In genomic region chr7:30639083-30639482, GRCm38 (mm10) we compare ENCODE assay signal across 27 mouse cellular contexts. TPM values are rescaled to one million over a fixed set of nuclear protein-coding genes. Genes with fewer than 3 reads are reported as not detected.
DNase-seq lines count a peak whose midpoint lies in the region; ATAC-seq lines count a peak whose summit lies in the region.
"Had no signal": no experiment of that assay in that cellular context is flagged by ENCODE, and none has a peak within 500 bp of the region (broad histone marks: within the 10 kb centered on the region; RNA-seq: fewer than 3 reads in every experiment).

No protein-coding gene starts in this region.

- no peak for ATAC-seq in kidney, embryonic 16.5 days (ENCODE audit: low FRiP score, low TSS enrichment)
- no peak for ATAC-seq in kidney, embryonic 14.5 days (ENCODE audit: low FRiP score, low TSS enrichment)
- no peak for ATAC-seq in activated CD4-positive, CD25-positive, alpha-beta regulatory T cell, adult 4 months
- ATAC-seq: CD4-positive, CD25-positive, alpha-beta regulatory T cell, adult 4 months; forebrain, embryonic 16.5 days; inflammation-experienced regulatory T-cells, adult 6 months had no signal

- H3K36me3 ChIP-seq in kidney, embryonic 16.5 days (ENCODE audit: insufficient read depth, low read length) = peaks cover 41% of the 10 kb centered on the region
- H3K36me3 ChIP-seq in kidney, embryonic 14.5 days (ENCODE audit: control insufficient read depth, insufficient read depth, low read length) = peaks cover 39% of the 10 kb centered on the region
- peaks cover 43% of the 10 kb centered on the region for H3K36me3 ChIP-seq in hindbrain, embryonic 10.5 days

- H3K9me3 ChIP-seq in kidney, embryonic 16.5 days (ENCODE audit: low read length) = no peaks in the 10 kb centered on the region
- H3K9me3 ChIP-seq in kidney, embryonic 14.5 days (ENCODE audit: control insufficient read depth, low read length) = no peaks in the 10 kb centered on the region
- no peaks in the 10 kb centered on the region for H3K9me3 ChIP-seq in hindbrain, embryonic 10.5 days
- H3K9me3 ChIP-seq: embryonic facial prominence, embryonic 15.5 days; hindbrain, embryonic 13.5 days; limb, embryonic 13.5 days; midbrain, embryonic 12.5 days; neural tube, embryonic 12.5 days had no signal

- peaks cover 26% of the 10 kb centered on the region for H3K27me3 ChIP-seq in kidney, embryonic 16.5 days (ENCODE audit: insufficient read depth, low read length)
- H3K27me3 ChIP-seq in kidney, embryonic 14.5 days (ENCODE audit: control insufficient read depth, insufficient read depth, low read length) = peaks cover 27% of the 10 kb centered on the region
- H3K27me3 ChIP-seq in hindbrain, embryonic 10.5 days (ENCODE audit: insufficient read depth, poor library complexity, severe bottlenecking) = peaks cover 47% of the 10 kb centered on the region

- DNase-seq in embryo, embryonic 10 days (ENCODE audit: low spot score) = peak; percentile 50
- DNase-seq in embryo, embryonic 9.5 days (ENCODE audit: extremely low spot score) = no peak
- peak; percentile 26 for DNase-seq in embryo, embryonic 11 days
- no peak for DNase-seq in thymus, postnatal 10 days (ENCODE audit: low spot score in 2 of 2)
- no peak for DNase-seq in hindbrain, embryonic 10.5 days (ENCODE audit: low spot score)
- DNase-seq: cerebellum, adult 18-20 months; cerebellum, postnatal 36 days; gastrocnemius, postnatal 36 days; kidney, adult 2 months; kidney, postnatal 4 days had no signal

- H3K27ac ChIP-seq in kidney, embryonic 16.5 days (ENCODE audit: low read length) = no peak overlapping the region
- no peak overlapping the region for H3K27ac ChIP-seq in kidney, embryonic 14.5 days (ENCODE audit: low read depth, low read length)
- H3K27ac ChIP-seq in hindbrain, embryonic 10.5 days = no peak overlapping the region; the same call in 1 of the 2 replicates
- H3K27ac ChIP-seq: embryonic facial prominence, embryonic 15.5 days; hindbrain, embryonic 13.5 days; limb, embryonic 13.5 days; liver, embryonic 14.5 days; macrophage; midbrain, embryonic 12.5 days; neural tube, embryonic 12.5 days; stomach, postnatal 0 days had no signal

- peaks cover 15% of the 10 kb centered on the region for H3K4me1 ChIP-seq in kidney, embryonic 16.5 days (ENCODE audit: insufficient read depth, low read length)
- 0 out of 2 replicates have a peak, but pooled peaks cover 11% of the 10 kb centered on the region for H3K4me1 ChIP-seq in kidney, embryonic 14.5 days (ENCODE audit: control insufficient read depth, insufficient read depth, low read length)
- peaks cover 21% of the 10 kb centered on the region for H3K4me1 ChIP-seq in hindbrain, embryonic 10.5 days (replicated peaks)

- H3K9ac ChIP-seq in kidney, embryonic 16.5 days (replicated peaks; ENCODE audit: low read length) = peak overlapping the region; percentile 23; the same call in 1 of the 2 replicates
- H3K9ac ChIP-seq in kidney, embryonic 14.5 days (ENCODE audit: low read depth, low read length) = no peak overlapping the region; the same call in 1 of the 2 replicates
- H3K9ac ChIP-seq: embryonic facial prominence, embryonic 15.5 days; hindbrain, embryonic 13.5 days; limb, embryonic 13.5 days; liver, embryonic 14.5 days; midbrain, embryonic 12.5 days; neural tube, embryonic 12.5 days had no signal

- no peak overlapping the region for H3K4me3 ChIP-seq in kidney, embryonic 16.5 days (ENCODE audit: low read length)
- H3K4me3 ChIP-seq in kidney, embryonic 14.5 days (ENCODE audit: low read length) = no peak overlapping the region
- H3K4me3 ChIP-seq in hindbrain, embryonic 10.5 days = no peak overlapping the region
- H3K4me3 ChIP-seq: embryonic facial prominence, embryonic 15.5 days; hindbrain, embryonic 13.5 days; limb, embryonic 13.5 days; midbrain, embryonic 12.5 days; neural tube, embryonic 12.5 days had no signal

- H3K4me2 ChIP-seq in kidney, embryonic 16.5 days (replicated peaks; ENCODE audit: low read depth, low read length) = no peak overlapping the region
- no peak overlapping the region for H3K4me2 ChIP-seq in kidney, embryonic 14.5 days (replicated peaks; ENCODE audit: low read depth, low read length)
- H3K4me2 ChIP-seq: embryonic facial prominence, embryonic 15.5 days; hindbrain, embryonic 13.5 days; limb, embryonic 13.5 days; midbrain, embryonic 12.5 days; neural tube, embryonic 12.5 days had no signal

- WGBS in kidney, embryonic 16.5 days = 13% methylated on average over 4 of the region's 4 CpGs
- WGBS in kidney, embryonic 14.5 days = 8% methylated on average over 4 of the region's 4 CpGs
- 33% methylated on average over 4 of the region's 4 CpGs for WGBS in hindbrain, embryonic 10.5 days

RNA-seq across cellular contexts. Expression of gene Etv2, which starts 3.4 kb away (rescaled TPM):
- not detected in 2 replicates for polyA plus RNA-seq in kidney, embryonic 16.5 days (2015; fragmentation: Nextera tagmentation; extraction: Ambion mirVana)
- not detected in 2 replicates for polyA plus RNA-seq in kidney, embryonic 14.5 days (2014; fragmentation: Nextera tagmentation; extraction: Ambion mirVana)
- polyA plus RNA-seq in activated CD4-positive, CD25-positive, alpha-beta regulatory T cell, adult 4 months (2017; shearing (Covaris generic)) = not detected
- polyA plus RNA-seq in hindbrain, embryonic 10.5 days (2016; fragmentation: Nextera tagmentation; extraction: Ambion mirVana) = 0.14 TPM in 1 of 2 replicates, not detected in the other
- polyA plus RNA-seq: CD4-positive, CD25-positive, alpha-beta regulatory T cell, adult 4 months; embryonic facial prominence, embryonic 15.5 days; forebrain, embryonic 16.5 days; heart, embryonic 16.5 days; hindbrain, embryonic 13.5 days; inflammation-experienced regulatory T-cells, adult 6 months; kidney, adult 2 months; limb, embryonic 13.5 days; liver, embryonic 14.5 days; lung, embryonic 16.5 days; macrophage; midbrain, embryonic 12.5 days; neural tube, embryonic 12.5 days; stomach, postnatal 0 days; thymus, postnatal 0 days had no signal

RNA-seq across cellular contexts. Expression of gene Rbm42, which starts 11.0 kb away (rescaled TPM):
- polyA plus RNA-seq in kidney, embryonic 16.5 days (2015; fragmentation: Nextera tagmentation; extraction: Ambion mirVana) = 111 and 119 TPM in 2 replicates
- 93.4 and 111 TPM in 2 replicates for polyA plus RNA-seq in kidney, embryonic 14.5 days (2014; fragmentation: Nextera tagmentation; extraction: Ambion mirVana)
- 10 to 100 TPM; 25.6 to 37.9 TPM for polyA plus RNA-seq in activated CD4-positive, CD25-positive, alpha-beta regulatory T cell, adult 4 months (2017; shearing (Covaris generic))
- polyA plus RNA-seq in hindbrain, embryonic 10.5 days (2016; fragmentation: Nextera tagmentation; extraction: Ambion mirVana) = 145 and 175 TPM in 2 replicates

RNA-seq across cellular contexts. Expression of gene Cox6b1, which starts 13.1 kb away (rescaled TPM):
- 1,049 TPM in 2 replicates for polyA plus RNA-seq in kidney, embryonic 16.5 days (2015; fragmentation: Nextera tagmentation; extraction: Ambion mirVana)
- polyA plus RNA-seq in kidney, embryonic 14.5 days (2014; fragmentation: Nextera tagmentation; extraction: Ambion mirVana) = 961 and 1,287 TPM in 2 replicates
- 100 to 1,000 TPM; 421 to 746 TPM for polyA plus RNA-seq in activated CD4-positive, CD25-positive, alpha-beta regulatory T cell, adult 4 months (2017; shearing (Covaris generic))
- polyA plus RNA-seq in hindbrain, embryonic 10.5 days (2016; fragmentation: Nextera tagmentation; extraction: Ambion mirVana) = 810 and 924 TPM in 2 replicates

RNA-seq across cellular contexts. Expression of gene Haus5, which starts 25.7 kb away (rescaled TPM):
- polyA plus RNA-seq in kidney, embryonic 16.5 days (2015; fragmentation: Nextera tagmentation; extraction: Ambion mirVana) = 59.4 and 67.0 TPM in 2 replicates
- polyA plus RNA-seq in kidney, embryonic 14.5 days (2014; fragmentation: Nextera tagmentation; extraction: Ambion mirVana) = 45.8 and 58.6 TPM in 2 replicates
- polyA plus RNA-seq in activated CD4-positive, CD25-positive, alpha-beta regulatory T cell, adult 4 months (2017; shearing (Covaris generic)) = 10 to 100 TPM; 20.0 to 20.4 TPM
- polyA plus RNA-seq in hindbrain, embryonic 10.5 days (2016; fragmentation: Nextera tagmentation; extraction: Ambion mirVana) = 63.9 and 76.3 TPM in 2 replicates

RNA-seq across cellular contexts. Expression of gene Upk1a, which starts 26.4 kb away (rescaled TPM):
- 7.9 and 13.0 TPM in 2 replicates for polyA plus RNA-seq in kidney, embryonic 16.5 days (2015; fragmentation: Nextera tagmentation; extraction: Ambion mirVana)
- polyA plus RNA-seq in kidney, embryonic 14.5 days (2014; fragmentation: Nextera tagmentation; extraction: Ambion mirVana) = 2.2 and 2.3 TPM in 2 replicates
- polyA plus RNA-seq in activated CD4-positive, CD25-positive, alpha-beta regulatory T cell, adult 4 months (2017; shearing (Covaris generic)) = 1 to 10 TPM; 2.2 to 3.3 TPM
- polyA plus RNA-seq in hindbrain, embryonic 10.5 days (2016; fragmentation: Nextera tagmentation; extraction: Ambion mirVana) = 0.52 and 1.2 TPM in 2 replicates

Comparison
In these comparisons a context has a peak if more than half of its experiments do, and no peak if none do; other contexts are left out.
1. DNase-seq: peak in embryo, embryonic 10 days (single experiment) and embryo, embryonic 11 days (single experiment); none in embryo, embryonic 9.5 days (single experiment), thymus, postnatal 10 days (0 of 2) and hindbrain, embryonic 10.5 days (single experiment).